Mouse (Mus musculus): ENCODE data around the gene Lix1. TPM values are rescaled to one million over a fixed set of nuclear protein-coding genes. Genes with fewer than 3 reads are reported as not detected.

The Lix1 gene
- polyA plus RNA-seq, 1 experiment: 0.78 TPM

GRCm38 (mm10) chr17:17384502-17384901 is 18.0 kb upstream of the Lix1 start:
- Histone ChIP-seq H3K4me1 (ENCODE audit: control insufficient read depth, insufficient read depth, low read length) (no peaks in the 10 kb centered on the region), H3K9ac (ENCODE audit: low read depth, poor library complexity, severe bottlenecking) (no peak overlapping the region), H3K27me3 (ENCODE audit: control insufficient read depth, insufficient read depth, low read length, poor library complexity, severe bottlenecking) (no peaks in the 10 kb centered on the region), H3K36me3 (ENCODE audit: control insufficient read depth, insufficient read depth, low read length, poor library complexity, severe bottlenecking) (peaks cover 59% of the 10 kb centered on the region), H3K27ac (ENCODE audit: insufficient read depth, low read length) (no peak overlapping the region), H3K4me3 (ENCODE audit: low read depth, low read length) (no peak overlapping the region), H3K9me3 (replicated peaks; ENCODE audit: control insufficient read depth, insufficient read depth, low read length, poor library complexity, severe bottlenecking) (no peaks in the 10 kb centered on the region)
- TF ChIP-seq POLR2A (IDR thresholded peaks at IDR 0.05; ENCODE audit: insufficient read depth, low read length) (no peak), EP300 (IDR thresholded peaks at IDR 0.05; ENCODE audit: insufficient read depth, low read depth, low read length) (no peak), CTCF (IDR thresholded peaks at IDR 0.05; ENCODE audit: low read depth, low read length) (no peak)

- TF ChIP-seq CTCF (IDR thresholded peaks at IDR 0.05; ENCODE audit: low read depth, low read length): no peak
- no peak for TF ChIP-seq EP300 (IDR thresholded peaks at IDR 0.05; ENCODE audit: insufficient read depth, low read depth, low read length)
- TF ChIP-seq POLR2A (IDR thresholded peaks at IDR 0.05; ENCODE audit: insufficient read depth, low read length): no peak
- no peaks in the 10 kb centered on the region for H3K4me1 ChIP-seq (ENCODE audit: control insufficient read depth, insufficient read depth, low read length)
- no peaks in the 10 kb centered on the region for H3K9me3 ChIP-seq (replicated peaks; ENCODE audit: control insufficient read depth, insufficient read depth, low read length, poor library complexity, severe bottlenecking)
- peaks cover 60% of the 10 kb centered on the region for H3K36me3 ChIP-seq (ENCODE audit: control insufficient read depth, insufficient read depth, low read length, poor library complexity, severe bottlenecking)
- H3K27ac ChIP-seq (ENCODE audit: insufficient read depth, low read length): no peak overlapping the region
- H3K4me3 ChIP-seq (ENCODE audit: low read depth, low read length): no peak overlapping the region
- no peaks in the 10 kb centered on the region for H3K27me3 ChIP-seq (ENCODE audit: control insufficient read depth, insufficient read depth, low read length, poor library complexity, severe bottlenecking)
- no peak overlapping the region for H3K9ac ChIP-seq (ENCODE audit: low read depth, poor library complexity, severe bottlenecking)
These were observed 16.4 kb upstream of the Lix1 start for GRCm38 (mm10) chr17:17386117-17386516.

GRCm38 (mm10) chr17:17391823-17392222 is 10.6 kb upstream of the Lix1 start:
- no peak overlapping the region for H3K9ac ChIP-seq (ENCODE audit: low read depth, poor library complexity, severe bottlenecking)
- H3K9me3 ChIP-seq (replicated peaks; ENCODE audit: control insufficient read depth, insufficient read depth, low read length, poor library complexity, severe bottlenecking): no peaks in the 10 kb centered on the region
- peaks cover 48% of the 10 kb centered on the region for H3K36me3 ChIP-seq (ENCODE audit: control insufficient read depth, insufficient read depth, low read length, poor library complexity, severe bottlenecking)
- H3K4me1 ChIP-seq (ENCODE audit: control insufficient read depth, insufficient read depth, low read length): no peaks in the 10 kb centered on the region
- H3K27me3 ChIP-seq (ENCODE audit: control insufficient read depth, insufficient read depth, low read length, poor library complexity, severe bottlenecking): no peaks in the 10 kb centered on the region
- no peak for TF ChIP-seq CTCF (IDR thresholded peaks at IDR 0.05; ENCODE audit: low read depth, low read length)
- no peak for TF ChIP-seq POLR2A (IDR thresholded peaks at IDR 0.05; ENCODE audit: insufficient read depth, low read length)
- no peak for TF ChIP-seq EP300 (IDR thresholded peaks at IDR 0.05; ENCODE audit: insufficient read depth, low read depth, low read length)
- H3K4me3 ChIP-seq (ENCODE audit: low read depth, low read length): no peak overlapping the region
- no peak overlapping the region for H3K27ac ChIP-seq (ENCODE audit: insufficient read depth, low read length)

- Histone ChIP-seq H3K9me3 (replicated peaks; ENCODE audit: control insufficient read depth, insufficient read depth, low read length, poor library complexity, severe bottlenecking) (no peaks in the 10 kb centered on the region), H3K27ac (ENCODE audit: insufficient read depth, low read length) (no peak overlapping the region), H3K4me1 (ENCODE audit: control insufficient read depth, insufficient read depth, low read length) (no peaks in the 10 kb centered on the region), H3K27me3 (ENCODE audit: control insufficient read depth, insufficient read depth, low read length, poor library complexity, severe bottlenecking) (no peaks in the 10 kb centered on the region), H3K4me3 (ENCODE audit: low read depth, low read length) (no peak overlapping the region), H3K9ac (ENCODE audit: low read depth, poor library complexity, severe bottlenecking) (no peak overlapping the region), H3K36me3 (ENCODE audit: control insufficient read depth, insufficient read depth, low read length, poor library complexity, severe bottlenecking) (peaks cover 41% of the 10 kb centered on the region)
- no peak for TF ChIP-seq CTCF (IDR thresholded peaks at IDR 0.05; ENCODE audit: low read depth, low read length)
- TF ChIP-seq POLR2A (IDR thresholded peaks at IDR 0.05; ENCODE audit: insufficient read depth, low read length): no peak
- no peak for TF ChIP-seq EP300 (IDR thresholded peaks at IDR 0.05; ENCODE audit: insufficient read depth, low read depth, low read length)
These were observed 9.6 kb upstream of the Lix1 start for GRCm38 (mm10) chr17:17392863-17393262.

- H3K27me3 ChIP-seq (ENCODE audit: control insufficient read depth, insufficient read depth, low read length, poor library complexity, severe bottlenecking): no peaks in the 10 kb centered on the region
- H3K36me3 ChIP-seq (ENCODE audit: control insufficient read depth, insufficient read depth, low read length, poor library complexity, severe bottlenecking): peaks cover 41% of the 10 kb centered on the region
- H3K9ac ChIP-seq (ENCODE audit: low read depth, poor library complexity, severe bottlenecking): no peak overlapping the region
- TF ChIP-seq EP300 (IDR thresholded peaks at IDR 0.05; ENCODE audit: insufficient read depth, low read depth, low read length) (no peak), POLR2A (IDR thresholded peaks at IDR 0.05; ENCODE audit: insufficient read depth, low read length) (no peak), CTCF (IDR thresholded peaks at IDR 0.05; ENCODE audit: low read depth, low read length) (no peak)
- no peak overlapping the region for H3K4me3 ChIP-seq (ENCODE audit: low read depth, low read length)
- H3K27ac ChIP-seq (ENCODE audit: insufficient read depth, low read length): no peak overlapping the region
- no peaks in the 10 kb centered on the region for H3K9me3 ChIP-seq (replicated peaks; ENCODE audit: control insufficient read depth, insufficient read depth, low read length, poor library complexity, severe bottlenecking)
- H3K4me1 ChIP-seq (ENCODE audit: control insufficient read depth, insufficient read depth, low read length): no peaks in the 10 kb centered on the region
These were observed 9.2 kb upstream of the Lix1 start for GRCm38 (mm10) chr17:17393300-17393699.

DNA sequence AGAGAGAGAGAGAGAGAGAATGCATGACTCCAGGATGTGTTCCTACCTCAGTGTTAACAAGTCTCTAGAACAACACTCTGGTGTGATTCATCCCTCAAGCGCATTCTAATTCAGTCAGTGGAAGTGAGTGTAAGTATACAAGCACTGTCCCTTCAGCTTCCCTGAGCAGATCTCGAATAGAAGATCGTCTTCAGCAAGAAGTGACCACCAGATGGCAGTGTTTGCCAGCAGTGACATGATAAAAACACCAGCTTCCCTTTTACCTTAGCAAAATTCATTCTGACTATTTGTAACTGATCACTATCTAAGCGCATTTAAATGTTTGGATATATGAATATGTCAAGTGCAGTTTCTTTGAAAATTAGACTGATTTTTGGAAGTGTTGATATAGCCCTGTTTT is 8.1 kb upstream of the Lix1 start:
- H3K27me3 ChIP-seq (ENCODE audit: control insufficient read depth, insufficient read depth, low read length, poor library complexity, severe bottlenecking): no peaks in the 10 kb centered on the region
- peaks cover 33% of the 10 kb centered on the region for H3K36me3 ChIP-seq (ENCODE audit: control insufficient read depth, insufficient read depth, low read length, poor library complexity, severe bottlenecking)

More for the DNA sequence above, 8.1 kb upstream of the Lix1 start:
- no peaks in the 10 kb centered on the region for H3K9me3 ChIP-seq (replicated peaks; ENCODE audit: control insufficient read depth, insufficient read depth, low read length, poor library complexity, severe bottlenecking)
- no peak overlapping the region for H3K4me3 ChIP-seq (ENCODE audit: low read depth, low read length)
- no peak overlapping the region for H3K9ac ChIP-seq (ENCODE audit: low read depth, poor library complexity, severe bottlenecking)
- H3K27ac ChIP-seq (ENCODE audit: insufficient read depth, low read length): no peak overlapping the region
- H3K4me1 ChIP-seq (ENCODE audit: control insufficient read depth, insufficient read depth, low read length): no peaks in the 10 kb centered on the region
- TF ChIP-seq EP300 (IDR thresholded peaks at IDR 0.05; ENCODE audit: insufficient read depth, low read depth, low read length) (no peak), CTCF (IDR thresholded peaks at IDR 0.05; ENCODE audit: low read depth, low read length) (peak; percentile 18)
